Mouse (Mus musculus) gastrocnemius, postnatal 4 days (tissue): ENCODE results near the gene Kif27. TPM values are rescaled to one million over a fixed set of nuclear protein-coding genes. Genes with fewer than 3 reads are reported as not detected.

ENCODE experiments used
- DNase-seq, 2 experiments: peaks; one replicate each; pipeline ENCODE4 v3.0.0; 2021 to 2022; ENCODE audit warnings: low spot score in 2 of 2, mixed read lengths in 2 of 2
- microRNA-seq: library from miRNA; unstranded; fragments of <30 nt; microRNA quantifications from one replicate; pipeline ENCODE4 v1.2.0, GENCODE M21; 2021
- total RNA-seq, 2 experiments: library from RNA; stranded (reverse); gene quantifications; 2 replicates each; pipeline ENCODE4 v1.2.3; 2021

Gene Kif27
- total RNA-seq, 2 experiments from 2014 or later, result 0.81 to 1.0 TPM

GRCm38 (mm10) chr13:58281936-58282335, 77.0 kb downstream of the Kif27 start:
- no peak for DNase-seq

DNA sequence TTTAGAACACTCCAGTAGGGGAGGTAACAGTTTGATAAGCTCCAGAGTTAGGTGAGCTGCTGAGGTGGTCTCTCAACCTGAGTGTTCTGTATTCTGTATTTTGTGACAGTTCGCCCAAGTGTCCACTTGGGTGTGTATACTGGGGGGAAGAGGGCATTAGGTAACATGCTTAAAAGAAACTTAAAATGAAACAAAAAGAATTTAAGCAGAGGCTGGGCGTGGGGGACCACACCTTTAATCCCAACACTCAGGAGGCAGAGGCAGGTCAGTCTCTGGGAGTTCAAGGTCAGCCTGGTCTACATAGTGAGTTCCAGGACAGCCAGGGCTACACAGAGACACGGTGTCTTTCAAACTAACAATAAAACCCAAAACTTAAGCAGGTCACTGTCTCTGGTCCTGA, 78.4 kb downstream of the Kif27 start:
- no peak for DNase-seq

- no peak for DNase-seq
Measured at GRCm38 (mm10) chr13:58276256-58276655, 82.7 kb downstream of the Kif27 start.

DNA sequence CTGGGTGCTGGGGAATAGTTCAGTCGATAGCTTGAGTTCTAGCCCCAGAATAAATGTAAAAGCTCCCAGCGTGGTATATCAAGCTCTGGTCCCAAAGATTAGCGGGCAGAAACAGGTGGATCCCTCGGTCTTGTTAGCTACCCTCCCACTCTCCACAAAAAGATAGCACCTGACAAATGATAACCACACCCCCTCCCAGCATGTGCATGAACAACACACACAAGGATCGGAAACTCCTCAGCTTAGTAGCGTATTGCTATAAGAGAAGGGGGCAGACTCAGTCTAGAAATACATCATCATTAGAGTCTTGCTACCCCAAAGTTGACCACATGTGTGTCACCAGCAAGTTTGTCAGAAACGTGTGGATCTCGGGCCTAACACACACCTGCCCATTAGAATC, 83.3 kb downstream of the Kif27 start, which contains the start of gene Gkap1:
TSS of gene Gkap1 (minus strand) at position 101 of the 400 bp plus-strand sequence.
- no peak for DNase-seq

DNA sequence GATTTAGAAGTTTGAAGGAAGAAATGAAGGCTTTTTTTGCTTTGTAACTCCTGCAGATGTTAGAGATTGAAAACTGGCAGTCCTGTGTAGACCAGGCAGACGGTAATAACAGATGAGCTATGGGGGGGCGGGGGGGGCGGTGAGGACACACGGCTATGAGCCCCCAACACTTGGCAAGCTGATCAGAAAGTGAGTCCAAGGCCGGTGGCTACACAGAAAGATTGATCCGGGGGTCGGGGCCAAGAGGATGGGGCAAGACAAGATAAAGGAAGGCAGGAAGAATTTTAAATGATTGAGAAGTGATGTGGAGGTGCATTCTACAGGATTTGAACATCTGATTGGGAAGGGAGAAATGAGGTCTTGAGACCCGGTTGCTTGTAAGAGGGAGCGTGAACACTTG, 83.8 kb downstream of the Kif27 start:
- no peak for DNase-seq

GRCm38 (mm10) chr13:58274259-58274991, 84.5 kb downstream of the Kif27 start:
- peak; percentile 71 to 83 for DNase-seq

DNA sequence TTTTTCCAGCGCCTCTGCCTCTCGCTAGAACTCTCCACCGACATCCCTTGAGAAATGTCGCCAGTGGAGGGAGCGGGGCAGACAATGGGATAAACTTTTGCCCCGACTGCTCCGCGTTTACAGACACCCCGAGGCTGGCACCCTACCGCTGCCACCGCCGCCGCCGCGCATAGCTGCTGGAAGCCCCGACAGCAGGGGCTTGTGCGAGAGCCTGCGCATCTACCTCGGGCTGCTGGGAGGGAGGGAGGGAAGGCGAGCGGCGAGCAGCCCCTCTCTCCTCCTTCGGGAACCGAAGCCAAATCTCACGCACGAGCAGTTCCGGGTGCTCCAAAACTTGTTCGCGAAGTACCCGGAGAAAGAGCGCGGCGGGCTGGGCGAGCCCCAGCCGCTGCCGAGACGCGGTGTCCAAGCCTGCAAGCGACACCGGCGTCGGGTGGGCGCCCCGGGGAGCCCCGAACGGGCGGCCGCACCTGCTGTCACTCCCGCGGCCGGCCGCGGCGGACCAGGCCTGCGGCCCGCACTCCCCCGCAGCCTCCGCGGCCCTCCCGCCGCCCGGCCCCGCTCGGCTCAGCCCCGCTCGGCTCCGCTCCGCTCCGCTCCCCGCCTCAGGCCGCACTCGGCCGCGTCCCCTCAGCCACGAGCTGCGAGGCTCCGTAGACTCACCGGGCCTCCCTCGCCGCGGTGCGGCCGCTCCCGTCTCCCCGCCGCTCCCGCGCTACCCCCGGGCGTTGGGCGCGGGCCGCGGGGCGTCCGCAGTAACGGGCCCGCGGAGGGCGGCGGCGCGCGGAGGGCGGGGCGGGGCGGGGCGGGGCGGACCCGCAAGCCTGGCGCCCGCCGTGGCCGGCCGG, 85.3 kb downstream of the Kif27 start:
- peak; percentile 37 to 57 for DNase-seq

DNA sequence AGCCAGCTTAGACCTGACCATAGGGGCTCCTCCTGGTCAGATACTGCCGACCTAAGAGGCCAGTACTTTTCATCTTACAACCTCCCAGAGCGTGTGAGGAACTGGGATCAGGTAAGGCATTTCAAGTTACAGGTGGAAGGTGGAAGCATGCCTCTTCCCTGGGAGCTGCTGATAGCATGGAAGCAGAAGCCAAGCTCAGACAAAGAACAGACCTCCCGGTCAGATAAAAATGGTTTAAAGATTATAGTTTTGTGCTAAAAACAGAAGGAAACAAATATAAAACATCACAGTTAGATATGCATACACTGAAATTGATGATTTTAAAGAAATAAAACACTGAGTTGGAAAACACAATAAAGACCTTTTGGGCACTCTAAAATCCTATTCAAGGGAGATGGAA, 92.1 kb downstream of the Kif27 start:
- DNase-seq, result no peak

GRCm38 (mm10) chr13:58263546-58263945, 95.4 kb downstream of the Kif27 start:
- DNase-seq, result no peak

DNA sequence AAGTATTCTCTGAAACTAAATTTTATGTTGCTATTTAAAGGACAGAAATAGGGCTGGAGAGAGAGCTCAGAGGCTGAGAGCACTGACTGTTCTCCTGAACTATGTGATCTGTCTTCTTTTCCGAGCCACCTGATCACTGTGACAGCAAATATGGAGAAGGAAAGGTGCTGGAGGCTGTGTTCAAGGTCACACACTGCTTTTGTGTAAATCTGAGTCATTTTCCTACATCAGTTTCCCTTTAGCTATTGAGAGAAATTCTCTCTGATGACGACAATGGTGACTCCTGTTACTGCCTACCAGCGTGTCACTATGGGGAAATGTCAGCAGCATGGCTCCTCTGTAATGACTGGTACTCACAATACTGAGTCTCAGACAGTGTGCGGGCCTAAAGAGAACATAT, 97.2 kb downstream of the Kif27 start:
- DNase-seq, result no peak

- DNase-seq, result no peak
Measured at GRCm38 (mm10) chr13:58253268-58253667, 105.7 kb downstream of the Kif27 start.

DNA sequence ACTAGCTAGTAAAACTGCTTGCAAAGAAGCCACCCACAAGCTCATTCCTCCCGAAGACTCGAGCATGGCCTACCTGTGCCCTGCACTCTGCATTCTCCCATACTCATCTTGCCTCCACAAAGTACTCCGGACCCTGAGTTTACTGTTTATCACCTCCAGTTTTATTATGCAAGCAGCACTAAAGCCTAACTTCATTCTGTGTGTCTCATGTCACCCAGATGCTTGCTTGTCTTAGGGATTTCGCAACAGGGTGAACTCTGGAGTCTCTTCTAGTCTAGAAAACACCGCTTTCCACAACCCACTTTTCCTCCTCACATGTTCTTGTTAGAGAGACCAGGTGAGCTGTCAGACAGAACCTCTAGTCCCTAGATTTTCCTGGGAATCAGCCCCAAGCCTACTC, 110.0 kb downstream of the Kif27 start:
- DNase-seq, result no peak

Small RNA genes lying within 50 kb of the gene (microRNA-seq; reads per million reads assigned to microRNA genes)
- gene Mir6369 (not detected), gene Mir7-1 (21.2 reads per million, percentile 35 among the genes with 10 or more reads in this experiment)

Other genes starting within 250 kb of the Kif27 start
- 1 to 10 TPM; 2.9 to 3.7 TPM for gene Klhl3, start 245.5 kb downstream of the Kif27 start, total RNA-seq
- 100 to 1,000 TPM; 134 TPM for gene Hnrnpa0, start 230.6 kb downstream of the Kif27 start, total RNA-seq
- 10 to 100 TPM; 10.8 to 13.9 TPM for gene Idnk, start 201.5 kb downstream of the Kif27 start, total RNA-seq
- 10 to 100 TPM; 66.4 to 70.1 TPM for gene Ubqln1, start 143.5 kb downstream of the Kif27 start, total RNA-seq
- gene Gkap1, start 83.4 kb downstream of the Kif27 start, total RNA-seq, result 10 to 100 TPM; 35.1 to 40.8 TPM
- gene 2210016F16Rik, start 26.1 kb upstream of the Kif27 start, total RNA-seq, result 10 to 100 TPM; 15.1 to 16.9 TPM
- gene Rmi1, start 43.1 kb upstream of the Kif27 start, total RNA-seq, result 10 to 100 TPM; 12.6 to 13.1 TPM
- 100 to 1,000 TPM; 661 to 709 TPM for gene Hnrnpk, start 44.2 kb upstream of the Kif27 start, total RNA-seq